Mouse (Mus musculus) stomach, embryonic 15.5 days (tissue): Measurements from ENCODE around the gene Smarcad1. TPM values are rescaled to one million over a fixed set of nuclear protein-coding genes. Genes with fewer than 3 reads are reported as not detected.
"Not testable (repeated sequence)": the region's sequence is repeated elsewhere in the genome, so short reads cannot be mapped to it uniquely, and the experiment has no call there.

Experiments
- ATAC-seq: fragments of 200-750 bp; cut with Nextera tagmentation; 2 replicates; pipeline ENCODE4 v1.8.0; 2017; ENCODE audit warnings: low read depth, moderate number of reproducible peaks, moderate TSS enrichment; ENCODE audit not compliant: insufficient read depth, low FRiP score
- H3K27ac ChIP-seq: fragments of 300-500 bp; sonication (generic); 2 replicates; pipeline ENCODE4 v1.5.1; 2015; ENCODE audit warnings: mild to moderate bottlenecking, inconsistent platforms
- H3K27me3 ChIP-seq: fragments of 300-500 bp; sonication (generic); replicated peaks from 2 replicates; pipeline ENCODE4 v1.6.1; 2015; ENCODE audit warnings: inconsistent platforms
- H3K36me3 ChIP-seq: fragments of 300-500 bp; sonication (generic); 2 replicates; pipeline ENCODE4 v1.6.1; 2015; ENCODE audit warnings: inconsistent platforms
- H3K4me1 ChIP-seq: fragments of 300-500 bp; sonication (generic); 2 replicates; pipeline ENCODE4 v1.6.1; 2015; ENCODE audit warnings: inconsistent platforms
- H3K4me2 ChIP-seq: fragments of 300-500 bp; sonication (generic); 2 replicates; pipeline ENCODE4 v1.6.1; 2015; ENCODE audit warnings: mild to moderate bottlenecking, inconsistent platforms
- H3K4me3 ChIP-seq: fragments of 300-500 bp; sonication (generic); replicated peaks from 2 replicates; pipeline ENCODE4 v1.5.1; 2015; ENCODE audit warnings: inconsistent platforms
- H3K9ac ChIP-seq: fragments of 300-500 bp; sonication (generic); 2 replicates; pipeline ENCODE4 v1.6.1; 2015; ENCODE audit warnings: inconsistent platforms
- H3K9me3 ChIP-seq: fragments of 300-500 bp; sonication (generic); 2 replicates; pipeline ENCODE4 v1.6.1; 2016; ENCODE audit warnings: inconsistent platforms
- WGBS: fragments of 180-500 bp; shearing (Covaris S2); methylation state at CpG from one replicate; pipeline ENCODE4 v1.1.7; 2015; 5-methylcytosine and 5-hydroxymethylcytosine counted together
- polyA plus RNA-seq: library from polyadenylated mRNA; unstranded; fragments of >200 nt; fragmentation: Nextera tagmentation; extraction: Ambion mirVana; gene quantifications from 2 replicates; pipeline ENCODE4 v1.2.1, GENCODE M21; 2015

Gene Smarcad1
- polyA plus RNA-seq: 53.2 and 56.5 TPM in 2 replicates

GRCm38 (mm10) chr6:65042491-65043171 is at the start of gene Smarcad1:
Gene Smarcad1 (plus strand): TSS chr6:65042583.
- ATAC-seq: peak; percentile 91
- Histone ChIP-seq H3K4me3 (peak within 1 kb of the TSS; percentile 88), H3K9me3 (no peaks in the 10 kb centered on the region), H3K27me3 (no peaks in the 10 kb centered on the region), H3K9ac (peak within 1 kb of the TSS; percentile 95), H3K27ac (peak within 1 kb of the TSS; percentile 95), H3K36me3 (peaks cover 25% of the 10 kb centered on the region), H3K4me1 (peaks cover 5% of the 10 kb centered on the region; the same call in 1 of the 2 replicates), H3K4me2 (peak within 1 kb of the TSS; percentile 79)
- WGBS: under 1% methylated on average over 80 of the region's 81 CpGs

GRCm38 (mm10) chr6:64996824-64997421 is 45.5 kb upstream of the Smarcad1 start:
- Histone ChIP-seq H3K4me3 (no peak overlapping the region), H3K9me3 (no peaks in the 10 kb centered on the region), H3K36me3 (no peaks in the 10 kb centered on the region), H3K4me1 (no peaks in the 10 kb centered on the region), H3K27ac (no peak overlapping the region), H3K27me3 (no peaks in the 10 kb centered on the region), H3K9ac (no peak overlapping the region), H3K4me2 (no peak overlapping the region)
- 0 out of 2 replicates have a peak, but pooled peaks have one; percentile 50 for ATAC-seq
- WGBS: 28% methylated on average over 13 of the region's 13 CpGs

GRCm38 (mm10) chr6:64997805-64998204 is 44.6 kb upstream of the Smarcad1 start:
- ATAC-seq: no peak
- 81% methylated on average over 2 of the region's 2 CpGs for WGBS
- Histone ChIP-seq H3K4me2 (no peak overlapping the region), H3K4me3 (no peak overlapping the region), H3K27ac (no peak overlapping the region), H3K9ac (no peak overlapping the region), H3K36me3 (no peaks in the 10 kb centered on the region), H3K27me3 (no peaks in the 10 kb centered on the region), H3K4me1 (no peaks in the 10 kb centered on the region), H3K9me3 (no peaks in the 10 kb centered on the region)

DNA sequence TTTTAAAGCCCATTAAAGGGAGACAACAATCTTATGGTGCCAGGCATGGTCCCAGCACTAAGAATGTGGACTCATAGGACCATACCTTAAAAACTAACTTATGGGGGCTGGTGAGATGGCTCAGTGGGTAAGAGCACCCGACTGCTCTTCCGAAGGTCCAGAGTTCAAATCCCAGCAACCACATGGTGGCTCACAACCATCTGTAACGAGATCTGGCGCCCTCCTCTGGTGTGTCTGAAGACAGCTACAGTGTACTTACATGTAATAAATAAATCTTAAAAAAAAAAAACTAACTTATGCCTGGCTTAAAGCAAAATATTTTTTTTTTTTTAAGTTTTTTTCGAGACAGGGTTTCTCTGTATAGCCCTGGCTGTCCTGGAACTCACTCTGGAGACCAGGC is 41.6 kb upstream of the Smarcad1 start:
- not testable (repeated sequence) for H3K27me3 ChIP-seq, H3K4me2 ChIP-seq, H3K9ac ChIP-seq, H3K36me3 ChIP-seq, ATAC-seq, H3K9me3 ChIP-seq, H3K27ac ChIP-seq, H3K4me1 ChIP-seq, H3K4me3 ChIP-seq
- WGBS: 78% methylated on average over 5 of the region's 5 CpGs

DNA sequence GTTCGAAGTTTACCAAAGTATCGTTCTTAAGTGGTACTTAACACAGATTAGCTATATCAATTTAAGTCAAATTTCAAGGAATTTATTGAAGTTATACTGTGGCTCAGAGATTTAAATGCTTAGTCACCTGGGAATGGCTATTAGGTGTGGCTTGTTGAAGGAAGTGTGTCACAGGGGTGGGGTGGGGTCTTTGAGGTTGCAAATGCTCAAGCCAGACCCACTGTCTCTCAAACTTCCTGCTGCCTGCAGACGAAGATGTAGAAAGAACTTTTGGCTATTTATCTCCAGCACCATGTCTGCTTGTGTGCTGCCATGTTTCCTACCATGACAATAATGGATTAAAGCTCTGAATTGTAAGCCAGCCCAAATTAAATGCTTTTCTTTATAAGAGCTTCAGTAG is 40.2 kb upstream of the Smarcad1 start:
- ATAC-seq: no peak
- Histone ChIP-seq H3K4me3 (no peak overlapping the region), H3K9ac (no peak overlapping the region)

DNA sequence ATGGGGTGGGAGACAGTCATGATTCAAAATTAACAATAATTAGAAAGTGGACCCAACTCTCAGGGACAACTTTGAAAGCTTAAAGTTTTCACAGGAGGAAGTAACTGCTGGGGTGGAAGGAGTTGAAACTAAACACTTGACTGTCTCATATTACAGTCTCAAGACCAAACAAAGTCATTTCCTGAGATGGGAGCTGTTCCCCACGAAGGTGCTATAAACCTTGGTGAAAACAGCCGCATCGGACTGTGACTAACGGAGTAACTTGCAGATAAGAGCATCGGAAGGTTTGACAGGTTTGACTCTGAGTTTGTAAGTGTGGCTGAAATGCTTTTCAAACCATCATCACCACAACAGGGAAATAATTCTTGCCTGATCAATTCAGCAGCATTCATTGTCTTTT is 33.5 kb upstream of the Smarcad1 start:
- H3K4me3 ChIP-seq: no peak overlapping the region
- 22% methylated on average over 5 of the region's 5 CpGs for WGBS

More for the DNA sequence above, 40.2 kb upstream of the Smarcad1 start:
- Histone ChIP-seq H3K27me3 (no peaks in the 10 kb centered on the region), H3K27ac (no peak overlapping the region), H3K4me2 (no peak overlapping the region), H3K4me1 (no peaks in the 10 kb centered on the region), H3K9me3 (no peaks in the 10 kb centered on the region), H3K36me3 (no peaks in the 10 kb centered on the region)
- WGBS: 71% methylated on average over 3 of the region's 3 CpGs

DNA sequence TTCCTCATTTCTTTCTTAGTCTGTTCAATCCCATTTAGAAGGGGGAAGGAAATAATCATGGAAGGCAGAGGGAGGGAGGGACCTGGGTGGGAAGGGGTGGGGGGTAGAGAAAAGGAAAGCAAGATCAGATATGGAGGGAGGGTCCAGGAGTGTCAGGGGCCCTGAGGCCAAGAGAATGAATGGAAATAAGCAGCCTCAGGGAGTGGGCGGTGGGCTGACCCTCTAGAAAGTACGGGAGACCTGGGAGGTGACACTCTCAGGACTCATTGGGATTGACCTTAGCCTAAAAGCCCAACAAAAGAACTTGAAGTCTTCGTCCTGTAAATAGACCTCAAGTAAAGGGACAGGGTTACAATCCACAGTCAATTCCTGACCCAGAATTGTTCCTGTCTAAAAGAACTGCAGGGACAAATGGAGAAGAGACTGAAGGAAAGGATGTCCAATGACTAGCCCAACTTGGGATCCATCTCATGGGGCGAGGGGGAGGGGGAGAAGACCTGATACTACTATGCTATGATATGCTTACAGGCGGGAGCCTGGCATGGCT is 30.9 kb upstream of the Smarcad1 start:
- no peaks in the 10 kb centered on the region for H3K9me3 ChIP-seq
- H3K9ac ChIP-seq: no peak overlapping the region
- no peaks in the 10 kb centered on the region for H3K27me3 ChIP-seq
- no peak for ATAC-seq
- no peak overlapping the region for H3K4me2 ChIP-seq
- no peak overlapping the region for H3K27ac ChIP-seq
- no peaks in the 10 kb centered on the region for H3K4me1 ChIP-seq
- no peak overlapping the region for H3K4me3 ChIP-seq
- WGBS: 88% methylated on average over 5 of the region's 5 CpGs
- H3K36me3 ChIP-seq: no peaks in the 10 kb centered on the region

More for the DNA sequence above, 33.5 kb upstream of the Smarcad1 start:
- Histone ChIP-seq H3K27ac (no peak overlapping the region), H3K36me3 (no peaks in the 10 kb centered on the region), H3K27me3 (no peaks in the 10 kb centered on the region), H3K9me3 (no peaks in the 10 kb centered on the region), H3K9ac (no peak overlapping the region), H3K4me2 (no peak overlapping the region), H3K4me1 (no peaks in the 10 kb centered on the region)
- ATAC-seq: no peak

- Histone ChIP-seq H3K9me3 (no peaks in the 10 kb centered on the region), H3K36me3 (no peaks in the 10 kb centered on the region), H3K4me2 (no peak overlapping the region), H3K4me1 (no peaks in the 10 kb centered on the region), H3K9ac (no peak overlapping the region), H3K4me3 (no peak overlapping the region), H3K27me3 (no peaks in the 10 kb centered on the region), H3K27ac (no peak overlapping the region)
- ATAC-seq: no peak
- WGBS: 81% methylated on average over 2 of the region's 2 CpGs
These were observed 30.2 kb upstream of the Smarcad1 start for GRCm38 (mm10) chr6:65012142-65012541.

GRCm38 (mm10) chr6:65017566-65017965 is 24.8 kb upstream of the Smarcad1 start:
- WGBS: 90% methylated on average over 10 of the region's 10 CpGs
- no peaks in the 10 kb centered on the region for H3K4me1 ChIP-seq
- no peak overlapping the region for H3K27ac ChIP-seq
- H3K4me3 ChIP-seq: no peak overlapping the region
- no peaks in the 10 kb centered on the region for H3K36me3 ChIP-seq
- no peaks in the 10 kb centered on the region for H3K27me3 ChIP-seq
- no peak overlapping the region for H3K9ac ChIP-seq
- no peak for ATAC-seq
- H3K9me3 ChIP-seq: no peaks in the 10 kb centered on the region
- no peak overlapping the region for H3K4me2 ChIP-seq

DNA sequence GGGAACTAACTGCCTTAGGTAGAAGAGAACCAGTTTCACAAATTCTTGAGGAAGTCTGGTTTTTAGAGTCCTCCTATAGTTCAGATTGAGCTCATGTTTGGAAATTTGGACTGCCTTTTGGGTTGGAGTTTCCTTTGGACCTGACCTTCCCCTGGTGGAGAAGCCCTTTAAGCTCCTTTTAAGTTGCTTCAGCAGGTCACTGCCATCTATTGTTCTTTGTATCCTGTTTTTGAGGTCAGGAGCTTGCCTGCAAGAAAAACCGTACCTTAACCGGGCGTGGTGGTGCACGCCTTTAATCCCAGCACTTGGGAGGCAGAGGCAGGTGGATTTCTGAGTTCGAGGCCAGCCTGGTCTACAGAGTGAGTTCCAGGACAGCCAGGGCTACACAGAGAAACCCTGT is 23.4 kb upstream of the Smarcad1 start:
- not testable (repeated sequence) for H3K4me1 ChIP-seq, H3K9me3 ChIP-seq, H3K4me2 ChIP-seq, H3K36me3 ChIP-seq, H3K9ac ChIP-seq, ATAC-seq, H3K27me3 ChIP-seq, H3K4me3 ChIP-seq, H3K27ac ChIP-seq
- 84% methylated on average over 5 of the region's 5 CpGs for WGBS

DNA sequence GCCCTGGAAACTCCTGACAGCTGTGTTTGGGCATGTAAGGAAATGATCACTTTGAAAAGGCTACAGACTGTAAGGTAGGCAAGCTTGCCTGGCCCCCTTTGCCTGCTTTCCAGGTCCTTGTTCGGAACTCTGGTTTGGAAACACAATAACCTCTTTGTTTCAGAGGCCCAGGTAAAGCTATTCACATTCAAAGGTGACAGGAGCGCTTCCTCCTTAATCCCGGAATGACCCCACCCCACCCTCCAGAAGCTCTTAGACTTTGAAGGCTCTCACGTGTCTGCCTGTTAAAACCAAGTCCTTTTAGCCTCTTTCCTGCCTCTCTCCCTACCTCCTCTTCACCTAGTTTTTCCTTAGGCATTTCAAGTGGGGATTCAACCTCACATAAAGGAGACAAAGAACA is 20.5 kb upstream of the Smarcad1 start:
- Histone ChIP-seq H3K36me3 (no peaks in the 10 kb centered on the region), H3K4me2 (no peak overlapping the region), H3K27me3 (no peaks in the 10 kb centered on the region), H3K9ac (no peak overlapping the region), H3K9me3 (no peaks in the 10 kb centered on the region), H3K4me1 (no peaks in the 10 kb centered on the region), H3K27ac (no peak overlapping the region), H3K4me3 (no peak overlapping the region)
- WGBS: 18% methylated on average over 4 of the region's 4 CpGs
- no peak for ATAC-seq

DNA sequence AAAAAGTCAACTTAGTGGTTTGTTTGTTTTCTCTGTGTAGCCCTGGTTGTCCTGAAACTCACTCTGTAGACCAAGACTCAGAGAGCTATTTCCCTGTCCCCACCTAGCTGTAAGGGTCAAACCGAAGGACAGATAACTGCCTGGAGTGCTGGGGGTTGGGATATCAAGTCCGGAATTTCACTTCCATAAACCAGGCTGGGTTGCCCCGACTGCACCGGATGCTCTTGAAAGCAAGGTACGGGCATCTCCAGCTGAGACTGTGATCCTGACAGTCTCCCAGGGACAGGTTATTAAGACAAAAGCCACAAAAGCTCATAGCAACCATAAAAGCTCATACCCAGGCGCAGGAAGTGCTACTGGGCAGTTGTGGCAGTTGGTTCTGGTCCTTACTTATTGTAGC is 19.3 kb upstream of the Smarcad1 start:
- WGBS: 78% methylated on average over 6 of the region's 6 CpGs
- Histone ChIP-seq H3K4me3 (no peak overlapping the region), H3K36me3 (no peaks in the 10 kb centered on the region), H3K4me2 (no peak overlapping the region), H3K27me3 (no peaks in the 10 kb centered on the region), H3K9ac (no peak overlapping the region), H3K4me1 (no peaks in the 10 kb centered on the region), H3K27ac (no peak overlapping the region), H3K9me3 (no peaks in the 10 kb centered on the region)
- ATAC-seq: no peak
